Mouse (Mus musculus) duodenum, adult 2 months (tissue): ENCODE measurements around the gene 1810046K07Rik. TPM values are rescaled to one million over a fixed set of nuclear protein-coding genes. Genes with fewer than 3 reads are reported as not detected.

Experiments used
- polyA plus RNA-seq: library from polyadenylated mRNA; depleted of rRNA; stranded (reverse); fragments of >200 nt; gene quantifications from 2 replicates; pipeline ENCODE4 v1.2.3, GENCODE M21; 2012; ENCODE audit warnings: low replicate concordance; rRNA removed

The 1810046K07Rik gene
- 15.7 and 36.3 TPM in 2 replicates for polyA plus RNA-seq

DNA sequence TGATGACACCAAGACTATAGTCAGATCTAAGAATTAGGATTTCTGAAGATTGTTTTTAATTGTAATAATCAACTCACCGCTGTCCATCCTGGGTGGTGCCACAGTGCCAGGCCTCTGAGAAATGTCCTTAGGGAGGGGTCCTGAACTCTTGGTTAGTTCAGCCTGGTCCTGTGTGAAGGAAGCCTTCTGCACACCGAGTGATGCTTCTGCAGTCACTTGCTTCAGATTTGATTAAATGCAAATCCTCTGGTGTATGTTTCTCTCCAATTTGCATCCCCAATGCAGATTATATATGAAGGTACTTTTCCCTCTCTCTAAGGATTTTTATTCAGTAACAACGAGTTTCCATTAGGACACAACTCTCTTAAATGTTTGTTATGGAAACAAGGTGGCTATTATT is at the start of gene 1810046K07Rik:
1810046K07Rik (minus strand) TSS at position 187 of the 400 bp plus-strand sequence.

DNA sequence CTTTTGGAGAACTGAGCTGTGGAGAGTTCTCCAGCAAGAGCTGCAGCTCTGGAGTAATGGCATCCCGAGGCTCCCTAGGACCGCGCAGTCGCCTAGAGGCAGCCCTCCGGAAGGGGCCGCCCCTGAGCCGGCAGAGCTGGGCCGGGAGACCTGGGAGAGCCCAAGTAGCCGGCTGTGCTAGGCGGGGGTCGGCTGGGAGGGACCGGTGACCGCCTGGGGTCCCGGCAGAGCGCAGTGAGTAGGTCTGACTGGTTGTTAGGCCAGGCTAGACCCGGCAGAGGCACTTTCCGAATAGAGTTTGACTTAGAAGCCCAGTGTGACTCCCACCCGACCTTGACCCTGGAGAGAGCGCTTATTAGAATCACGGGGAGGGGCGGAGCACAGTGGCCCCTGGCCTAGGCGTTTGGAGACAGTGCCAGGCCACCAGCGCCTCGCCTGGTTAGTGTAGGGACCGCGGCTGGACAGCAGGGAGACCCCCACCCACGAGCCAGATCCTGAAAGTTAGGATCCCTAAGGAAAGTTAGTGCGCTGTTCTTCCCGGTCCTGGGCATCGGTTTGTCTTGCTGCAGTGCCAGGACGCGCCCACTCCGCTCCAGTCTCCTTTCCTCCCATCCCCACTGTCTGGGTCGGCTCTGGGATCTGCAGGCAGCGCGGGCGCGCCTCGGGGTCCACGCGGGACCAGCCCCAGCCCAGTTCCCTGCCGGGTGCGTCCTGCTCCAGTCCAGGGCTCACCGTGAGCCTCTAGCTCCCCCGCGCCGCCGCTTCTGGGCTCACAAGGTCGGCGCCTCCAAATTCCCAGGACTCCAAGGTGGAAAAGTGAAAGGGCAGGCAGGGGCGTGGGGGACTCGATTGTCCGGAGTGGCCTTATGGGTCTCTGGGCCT is 50.0 kb downstream of the 1810046K07Rik start, which contains the start of gene Colca2:
Colca2 (minus strand) TSS at position 70 of the 882 bp plus-strand sequence.

Other genes starting within 250 kb of the 1810046K07Rik start
- not detected in 2 replicates for gene 4833427G06Rik, start 226.8 kb downstream of the 1810046K07Rik start, polyA plus RNA-seq
- gene Gm32742, start 163.4 kb downstream of the 1810046K07Rik start, polyA plus RNA-seq = 0.25 and 1.5 TPM in 2 replicates
- gene Pou2af1, start 115.2 kb downstream of the 1810046K07Rik start, polyA plus RNA-seq = 22.1 and 23.1 TPM in 2 replicates
- gene Colca2, start 50.3 kb downstream of the 1810046K07Rik start, polyA plus RNA-seq = 2.6 and 4.0 TPM in 2 replicates